8 mouse cellular contexts compared by ENCODE assay signal in the genomic region with DNA sequence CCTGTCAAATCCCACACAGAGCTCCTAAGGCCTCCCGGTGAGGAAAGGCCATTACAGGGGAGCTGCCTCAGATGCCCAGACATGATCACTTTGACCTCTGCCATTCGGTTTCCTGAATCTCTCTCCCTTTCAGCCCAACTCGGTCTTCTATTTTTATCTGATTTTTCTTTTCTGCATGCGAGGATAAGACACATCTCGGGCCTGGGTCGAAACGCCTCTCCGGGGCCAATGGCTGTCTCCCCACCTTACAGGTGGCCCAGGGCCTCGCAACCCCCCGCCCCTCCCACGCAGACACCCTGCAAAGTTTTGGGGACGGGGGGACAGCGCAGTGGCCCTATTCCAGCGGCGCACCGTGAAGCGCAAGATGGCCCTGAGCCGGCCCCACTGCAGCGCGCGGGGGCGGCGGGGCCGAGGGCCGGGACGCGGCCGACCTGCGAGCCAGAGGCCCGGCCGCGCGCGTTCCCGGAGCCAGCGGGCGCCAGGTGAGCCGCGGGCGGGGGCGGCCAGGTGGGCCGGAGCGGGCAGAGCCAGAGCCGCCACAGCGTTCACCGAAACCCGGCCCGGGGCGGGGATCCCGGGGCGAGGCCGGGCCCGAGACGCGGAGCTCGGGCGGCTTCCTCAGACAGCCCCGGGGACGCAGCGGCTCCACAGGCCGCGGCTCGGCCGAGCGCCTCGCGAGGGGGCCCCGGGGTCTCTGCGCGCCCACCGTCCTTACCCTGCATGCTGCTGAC. TPM values are rescaled to one million over a fixed set of nuclear protein-coding genes. Genes with fewer than 3 reads are reported as not detected.
DNase-seq lines count a peak whose midpoint lies in the region; ATAC-seq lines count a peak whose summit lies in the region.

No protein-coding gene starts in this region.

- H3K9me3 ChIP-seq in embryonic facial prominence, embryonic 13.5 days = no peaks in the 10 kb centered on the region
- H3K9me3 ChIP-seq in intestine, embryonic 15.5 days = no peaks in the 10 kb centered on the region
- H3K9me3 ChIP-seq in midbrain, embryonic 12.5 days = no peaks in the 10 kb centered on the region

- DNase-seq in gastrocnemius, adult 18-20 months (ENCODE audit: low spot score) = peak; percentile 7
- no peak for DNase-seq in gastrocnemius, postnatal 10 days
- peak; percentile 21 to 25 for DNase-seq in thymus, adult 18-20 months
- no peak for DNase-seq in thymus, postnatal 25 days
- DNase-seq in layer of hippocampus, adult 11-12 months (ENCODE audit: low spot score) = no peak

- peak; percentile 74 for ATAC-seq in embryonic facial prominence, embryonic 13.5 days (ENCODE audit: insufficient number of reproducible peaks, insufficient read depth, low FRiP score, low TSS enrichment, low read depth)
- peak; percentile 91 for ATAC-seq in intestine, embryonic 15.5 days
- peak; percentile 88 for ATAC-seq in midbrain, embryonic 12.5 days (ENCODE audit: low FRiP score, low read depth)

- under 1% methylated on average over 68 of the region's 71 CpGs for WGBS in embryonic facial prominence, embryonic 13.5 days
- under 1% methylated on average over 64 of the region's 71 CpGs for WGBS in intestine, embryonic 15.5 days
- under 1% methylated on average over 60 of the region's 71 CpGs for WGBS in midbrain, embryonic 12.5 days

- peak overlapping the region; percentile 87 for H3K4me3 ChIP-seq in embryonic facial prominence, embryonic 13.5 days
- peak overlapping the region; percentile 99 for H3K4me3 ChIP-seq in intestine, embryonic 15.5 days (replicated peaks)
- H3K4me3 ChIP-seq in midbrain, embryonic 12.5 days = peak overlapping the region; percentile 98

- peaks cover 18% of the 10 kb centered on the region for H3K4me1 ChIP-seq in embryonic facial prominence, embryonic 13.5 days
- H3K4me1 ChIP-seq in intestine, embryonic 15.5 days (replicated peaks) = peaks cover 6% of the 10 kb centered on the region
- peaks cover 15% of the 10 kb centered on the region for H3K4me1 ChIP-seq in midbrain, embryonic 12.5 days

- H3K27ac ChIP-seq in embryonic facial prominence, embryonic 13.5 days = peak overlapping the region; percentile 90
- peak overlapping the region; percentile 87 for H3K27ac ChIP-seq in intestine, embryonic 15.5 days
- peak overlapping the region; percentile 86 for H3K27ac ChIP-seq in midbrain, embryonic 12.5 days (replicated peaks)

- no peaks in the 10 kb centered on the region for H3K36me3 ChIP-seq in embryonic facial prominence, embryonic 13.5 days
- no peaks in the 10 kb centered on the region for H3K36me3 ChIP-seq in intestine, embryonic 15.5 days
- H3K36me3 ChIP-seq in midbrain, embryonic 12.5 days = no peaks in the 10 kb centered on the region

- H3K4me2 ChIP-seq in embryonic facial prominence, embryonic 13.5 days = peak overlapping the region; percentile 67
- H3K4me2 ChIP-seq in intestine, embryonic 15.5 days (replicated peaks) = peak overlapping the region; percentile 64
- H3K4me2 ChIP-seq in midbrain, embryonic 12.5 days (replicated peaks) = peak overlapping the region; percentile 76

- H3K9ac ChIP-seq in embryonic facial prominence, embryonic 13.5 days = peak overlapping the region; percentile 99
- peak overlapping the region; percentile 98 for H3K9ac ChIP-seq in intestine, embryonic 15.5 days
- H3K9ac ChIP-seq in midbrain, embryonic 12.5 days (replicated peaks) = peak overlapping the region; percentile 98

- H3K27me3 ChIP-seq in embryonic facial prominence, embryonic 13.5 days = no peaks in the 10 kb centered on the region
- no peaks in the 10 kb centered on the region for H3K27me3 ChIP-seq in intestine, embryonic 15.5 days (replicated peaks)
- H3K27me3 ChIP-seq in midbrain, embryonic 12.5 days = no peaks in the 10 kb centered on the region

RNA-seq across cellular contexts. Expression of gene Map2k4, which starts 0.5 kb away (rescaled TPM):
- 10 to 100 TPM; 60.9 to 66.9 TPM for total RNA-seq in gastrocnemius, adult 18-20 months (2021)
- 10 to 100 TPM; 56.4 to 57.3 TPM for total RNA-seq in gastrocnemius, postnatal 10 days (2021)
- 65.1 and 67.9 TPM in 2 replicates for polyA plus RNA-seq in embryonic facial prominence, embryonic 13.5 days (2015; fragmentation: Nextera tagmentation; extraction: Ambion mirVana)
- polyA plus RNA-seq in intestine, embryonic 15.5 days (2015; fragmentation: Nextera tagmentation; extraction: Ambion mirVana) = 54.8 and 57.8 TPM in 2 replicates
- polyA plus RNA-seq in midbrain, embryonic 12.5 days (2016; fragmentation: Nextera tagmentation; extraction: Ambion mirVana) = 64.5 and 69.8 TPM in 2 replicates

RNA-seq across cellular contexts. Expression of gene Zkscan6, which starts 19.4 kb away (rescaled TPM):
- 1 to 10 TPM; 2.2 to 2.3 TPM for total RNA-seq in gastrocnemius, adult 18-20 months (2021)
- 1 to 10 TPM; 4.4 to 5.3 TPM for total RNA-seq in gastrocnemius, postnatal 10 days (2021)
- 13.8 and 14.9 TPM in 2 replicates for polyA plus RNA-seq in embryonic facial prominence, embryonic 13.5 days (2015; fragmentation: Nextera tagmentation; extraction: Ambion mirVana)
- 14.5 and 15.1 TPM in 2 replicates for polyA plus RNA-seq in intestine, embryonic 15.5 days (2015; fragmentation: Nextera tagmentation; extraction: Ambion mirVana)
- polyA plus RNA-seq in midbrain, embryonic 12.5 days (2016; fragmentation: Nextera tagmentation; extraction: Ambion mirVana) = 17.5 and 17.8 TPM in 2 replicates

Comparison
In these comparisons a context has a peak if more than half of its experiments do, and no peak if none do; other contexts are left out.
1. DNase-seq: peak in gastrocnemius, adult 18-20 months (single experiment) and thymus, adult 18-20 months (2 of 2); none in gastrocnemius, postnatal 10 days (single experiment), thymus, postnatal 25 days (single experiment) and layer of hippocampus, adult 11-12 months (single experiment).
2. Peak in every context shown above with its lines, with median percentiles within 50 percentile points of each other: ATAC-seq, H3K27ac ChIP-seq, H3K4me2 ChIP-seq, H3K4me3 ChIP-seq and H3K9ac ChIP-seq.